Mouse (Mus musculus) thymus, postnatal 10 days (tissue): ENCODE data around the gene Plekhf1.
A peak's percentile ranks its signal among the peaks of the same experiment; 100 is the strongest.

Experiments used
- DNase-seq, 2 experiments: peaks; one replicate each; pipeline ENCODE4 v3.0.0; 2021; ENCODE audit warnings: low spot score in 2 of 2

Plekhf1 gene

DNA sequence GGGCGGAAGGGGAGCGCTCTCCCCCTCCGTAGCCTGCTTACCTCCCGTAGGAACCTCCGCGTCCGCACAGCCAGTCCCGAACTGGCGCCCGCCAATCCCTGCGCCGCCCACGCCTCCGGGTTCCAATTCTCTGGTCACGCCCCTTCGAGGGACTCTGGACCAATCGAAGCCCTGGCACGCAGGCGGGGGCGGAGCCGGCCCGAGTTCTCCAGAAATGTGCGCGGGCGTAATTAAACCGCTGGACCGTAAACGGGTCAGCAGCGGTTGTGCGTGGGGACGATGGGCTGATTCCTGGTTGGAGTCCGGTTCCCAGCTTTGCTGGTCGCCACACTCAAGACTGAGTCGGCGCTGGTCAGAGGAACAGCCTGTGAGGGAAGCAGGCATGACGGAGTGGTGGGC, at the start of gene Plekhf1:
Plekhf1 (minus strand) TSS at position 117 of the 399 bp plus-strand sequence.
- DNase-seq = peak; percentile 88

DNA sequence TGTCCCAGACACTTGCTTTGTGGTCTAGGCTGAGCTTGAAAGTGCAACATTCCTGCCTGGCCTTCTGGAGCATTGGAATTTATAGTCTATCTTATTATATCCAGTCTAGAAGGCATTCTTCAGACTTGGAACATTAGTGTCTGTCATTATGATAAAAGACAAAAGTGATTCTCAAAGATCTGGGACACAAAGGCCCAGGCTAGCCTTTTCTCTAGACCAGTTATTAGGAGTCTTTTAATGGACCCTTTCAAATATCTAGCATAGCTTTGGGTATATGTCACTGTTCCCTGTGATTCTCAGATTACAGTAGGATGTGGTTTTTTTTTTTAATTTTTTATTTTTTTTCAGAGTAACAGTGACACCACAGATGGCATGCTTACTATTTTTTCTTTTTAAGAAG, 44.7 kb upstream of the Plekhf1 start:
- no peak for DNase-seq

DNA sequence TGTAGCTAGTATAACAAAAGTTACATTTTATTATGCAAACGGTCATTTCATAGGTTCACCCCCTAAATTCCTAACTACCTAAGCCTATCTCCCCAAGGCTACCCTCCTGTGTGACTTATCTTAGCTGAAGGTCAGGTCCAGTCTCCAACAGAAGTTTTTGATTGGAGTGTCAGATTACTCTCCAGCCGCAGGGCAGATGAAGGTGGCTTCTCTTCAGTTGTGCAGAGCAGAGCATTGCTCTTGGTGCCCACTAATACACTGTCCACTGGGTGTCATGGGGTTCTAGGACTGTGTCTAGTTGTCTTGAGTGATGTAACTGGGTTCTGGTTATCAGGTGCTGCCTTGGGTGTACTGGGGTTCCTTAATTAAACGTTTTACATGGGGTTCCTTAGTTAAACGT, 44.0 kb upstream of the Plekhf1 start:
- DNase-seq = no peak

DNA sequence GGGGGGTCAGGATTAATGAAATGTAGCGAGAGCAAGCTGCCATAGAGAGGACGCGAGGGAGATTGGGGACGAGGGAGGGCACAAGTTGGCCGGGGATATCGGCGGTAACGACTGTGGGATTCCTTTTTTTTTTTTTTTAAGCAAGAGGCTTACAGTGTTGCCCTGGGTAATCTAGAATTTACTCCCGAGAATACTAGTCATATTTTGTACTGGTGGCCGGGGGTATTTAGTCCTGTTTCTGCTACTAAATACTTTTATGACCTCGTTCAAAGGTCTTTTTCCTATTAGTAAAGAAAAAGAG, 43.6 kb upstream of the Plekhf1 start:
- no peak for DNase-seq

DNA sequence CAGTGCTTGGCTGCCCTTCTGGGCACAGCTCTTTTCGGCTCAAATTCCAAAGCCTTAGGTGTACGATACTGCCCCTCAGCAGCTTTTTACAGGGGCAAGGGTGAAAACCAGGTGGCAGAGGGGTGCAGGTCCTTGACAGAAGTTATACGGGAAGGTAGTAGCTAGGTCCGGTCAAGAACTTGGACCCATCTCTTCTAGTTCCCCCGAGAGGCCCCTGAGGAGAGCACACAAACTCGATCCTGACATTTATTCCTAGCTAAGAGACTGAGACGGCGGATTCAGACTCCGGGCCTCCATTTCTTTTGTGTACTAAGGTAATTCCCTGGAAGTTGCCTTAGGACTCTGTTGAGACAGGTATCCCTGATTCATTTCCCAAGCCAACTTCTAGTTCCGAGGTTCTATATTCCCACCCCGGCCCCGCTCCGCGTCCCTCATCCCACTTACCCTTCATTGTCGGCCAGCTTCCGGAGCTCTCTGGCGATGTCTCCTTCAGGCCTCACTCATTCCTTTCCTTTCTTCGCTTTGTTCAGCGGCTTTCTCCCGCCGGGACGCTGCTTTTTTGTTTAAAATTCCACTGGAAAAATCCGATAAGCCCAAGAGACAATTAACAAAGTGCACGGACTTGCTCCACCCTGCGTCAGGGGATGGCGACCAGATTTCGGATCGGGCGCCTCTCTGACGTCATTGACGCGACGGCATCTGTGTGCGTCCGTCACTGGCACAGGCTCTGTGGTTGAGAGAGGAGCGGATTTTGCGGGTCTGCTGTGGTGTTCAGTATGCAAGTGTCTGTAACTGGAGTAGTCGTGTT, 43.1 kb upstream of the Plekhf1 start, which contains the start of gene Pop4:
Pop4 (minus strand) TSS at position 721 of the 808 bp plus-strand sequence.
- peak; percentile 78 to 87 for DNase-seq

DNA sequence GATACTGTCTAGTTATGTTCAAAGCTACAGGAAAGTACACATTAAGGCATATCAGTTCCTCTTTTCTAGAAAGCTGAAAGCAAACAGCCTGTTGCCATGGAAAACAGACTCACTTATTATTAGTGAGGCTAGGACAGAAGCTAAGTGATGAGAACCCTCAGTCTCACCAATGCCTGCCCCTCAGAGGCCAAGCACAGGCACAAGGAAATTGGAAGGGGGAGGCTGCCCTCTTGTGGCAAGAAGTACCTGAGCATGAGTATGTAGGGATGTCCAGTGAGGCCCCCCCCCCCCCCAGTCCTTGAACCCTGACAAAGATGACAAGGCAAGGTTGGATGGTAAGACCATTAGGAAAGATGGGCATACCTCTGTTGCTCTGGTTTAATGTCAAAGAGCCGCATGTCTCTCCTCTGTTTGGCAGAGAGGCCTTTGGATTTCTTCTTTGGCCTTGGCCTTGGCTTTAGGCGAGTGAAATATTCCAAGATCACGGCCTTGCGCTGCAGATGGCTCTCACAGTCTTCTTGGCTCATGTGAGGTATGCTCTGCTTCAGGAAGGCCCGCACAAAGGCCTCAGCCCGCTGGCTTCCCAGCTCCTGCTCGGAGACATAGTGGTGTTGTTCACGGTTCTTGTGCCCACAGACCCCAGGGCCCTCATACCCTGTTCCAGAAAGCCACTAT, 39.3 kb upstream of the Plekhf1 start:
- DNase-seq = peak in 1 of 2 experiments; percentile 42

DNA sequence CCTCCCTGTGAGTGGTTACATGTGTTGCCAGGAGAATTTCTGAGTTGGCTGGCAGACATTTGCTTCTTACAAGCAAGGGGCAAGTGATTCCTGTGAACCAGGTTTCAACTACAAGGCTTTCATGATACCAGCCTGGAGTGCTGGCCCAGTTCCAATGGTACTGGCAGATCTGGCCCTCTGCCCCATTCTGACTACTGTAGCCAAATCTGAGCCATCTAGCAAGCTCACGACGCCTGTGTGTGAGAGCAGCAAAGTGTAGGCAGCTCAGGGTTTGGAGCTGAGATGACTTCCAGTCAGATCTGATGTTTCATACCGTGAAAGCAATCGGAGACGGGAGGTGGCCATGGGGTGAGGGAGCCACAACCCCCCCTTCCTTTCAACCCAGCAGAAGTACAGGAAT, 34.6 kb upstream of the Plekhf1 start:
- DNase-seq = no peak

DNA sequence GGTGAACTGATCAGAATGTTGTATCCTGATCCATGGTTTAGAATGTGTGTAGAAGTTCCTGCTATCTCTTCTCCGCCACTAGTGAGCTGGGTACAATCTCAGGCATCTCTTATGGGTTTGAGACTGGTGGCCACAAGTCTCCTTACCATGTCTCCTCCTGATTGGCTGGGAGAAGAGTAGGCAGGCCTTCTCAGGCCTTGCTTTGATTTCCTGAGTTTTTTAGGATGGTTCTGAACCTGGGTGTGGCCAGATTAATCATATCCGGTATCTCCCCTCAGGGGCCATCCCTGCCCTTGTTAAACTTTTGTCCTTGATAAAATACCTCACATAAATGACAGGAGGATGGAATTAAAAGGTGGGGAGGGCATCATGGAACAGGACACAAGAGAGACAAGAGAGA, 31.8 kb upstream of the Plekhf1 start:
- DNase-seq = no peak

DNA sequence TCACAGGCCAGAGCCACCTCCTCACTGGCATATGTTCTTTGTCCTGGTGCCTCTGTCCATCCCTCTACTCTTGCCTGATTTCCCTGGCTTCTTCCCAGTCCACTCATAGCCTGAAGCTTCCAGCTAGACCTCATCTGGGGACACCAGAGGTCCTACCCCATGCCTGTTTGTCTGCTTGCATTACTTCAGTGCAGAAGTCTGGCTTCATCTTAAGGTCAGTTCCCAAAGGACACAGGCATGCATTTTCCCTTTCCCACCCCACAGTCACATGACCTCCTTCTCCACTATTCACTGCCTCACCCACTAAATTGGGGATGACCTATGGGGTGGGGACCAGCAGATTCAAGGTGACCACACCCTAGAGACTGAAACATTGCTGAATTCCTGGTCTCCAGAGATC, 25.6 kb upstream of the Plekhf1 start:
- no peak for DNase-seq

DNA sequence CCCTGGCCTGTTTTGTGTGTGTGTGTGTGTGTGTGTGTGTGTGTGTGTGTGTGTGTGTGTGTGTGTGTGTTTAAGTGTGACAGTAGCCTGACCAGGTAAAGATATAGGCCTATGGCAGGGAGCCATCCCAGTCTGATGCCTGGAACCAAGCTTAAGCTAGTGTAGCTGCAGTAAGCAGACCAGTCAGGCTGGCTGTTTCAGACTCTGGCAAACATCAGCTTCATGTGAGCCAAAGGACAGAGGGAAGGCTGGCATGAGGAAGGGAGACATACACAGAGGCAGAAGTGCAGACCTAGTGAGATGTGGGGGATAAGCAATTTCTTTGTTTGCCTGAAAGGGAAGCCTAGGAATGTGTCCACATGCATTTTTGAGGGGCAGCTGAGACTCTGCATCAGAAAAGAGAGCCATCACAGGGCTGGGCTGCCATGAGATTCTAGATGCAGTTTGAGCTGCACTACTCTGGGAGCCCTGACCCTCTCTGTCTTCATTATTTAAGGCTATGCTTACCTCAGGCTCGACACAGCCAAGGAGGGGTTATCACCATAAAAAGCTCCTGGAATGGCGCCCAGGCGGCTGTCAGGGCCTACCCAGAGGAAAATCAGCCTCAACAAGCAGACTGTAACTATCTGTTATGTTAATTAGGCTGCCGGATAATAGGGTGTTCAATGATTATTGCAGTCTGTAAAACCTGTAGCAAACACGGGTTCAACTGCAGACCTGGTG, 23.8 kb upstream of the Plekhf1 start:
- no peak for DNase-seq

DNA sequence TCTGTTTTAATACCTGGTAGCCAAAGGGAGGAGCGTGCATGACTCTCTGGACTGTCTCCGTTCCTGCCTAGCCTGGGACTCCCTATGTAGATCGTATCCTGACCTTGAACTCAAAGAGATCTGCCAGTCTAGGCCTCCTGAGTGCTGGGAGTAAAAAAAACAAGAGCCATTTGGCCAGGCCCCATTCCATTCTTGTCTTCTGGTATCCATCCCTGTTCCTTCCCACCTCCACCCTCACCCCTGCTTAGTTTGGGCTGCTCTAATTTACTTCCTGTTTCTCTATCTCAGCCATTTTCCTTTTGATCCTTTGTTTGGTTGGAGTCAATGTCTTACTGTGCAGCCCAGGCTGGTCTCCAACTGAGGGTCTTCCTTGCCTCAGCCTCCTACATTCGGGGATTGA, 14.6 kb upstream of the Plekhf1 start:
- DNase-seq = no peak

DNA sequence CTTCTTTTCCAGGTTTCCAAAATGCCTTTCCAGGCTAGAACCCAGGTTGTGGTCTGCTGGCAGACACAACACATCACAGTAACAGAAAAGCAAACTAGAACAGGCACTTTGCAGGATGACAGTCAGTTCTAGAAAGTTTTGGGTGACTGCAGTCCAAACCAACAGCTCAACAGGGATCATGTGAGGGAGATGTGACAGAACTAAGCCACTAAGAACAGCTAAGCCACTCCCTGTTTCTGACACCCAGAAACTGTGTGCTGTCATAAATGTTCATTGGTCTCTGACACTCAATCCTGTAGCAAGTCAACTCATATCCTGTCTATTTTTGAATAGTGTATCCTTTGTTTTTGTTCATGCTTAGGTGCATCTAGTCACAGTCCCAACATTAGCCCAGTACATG, 9.3 kb upstream of the Plekhf1 start:
- DNase-seq = no peak

DNA sequence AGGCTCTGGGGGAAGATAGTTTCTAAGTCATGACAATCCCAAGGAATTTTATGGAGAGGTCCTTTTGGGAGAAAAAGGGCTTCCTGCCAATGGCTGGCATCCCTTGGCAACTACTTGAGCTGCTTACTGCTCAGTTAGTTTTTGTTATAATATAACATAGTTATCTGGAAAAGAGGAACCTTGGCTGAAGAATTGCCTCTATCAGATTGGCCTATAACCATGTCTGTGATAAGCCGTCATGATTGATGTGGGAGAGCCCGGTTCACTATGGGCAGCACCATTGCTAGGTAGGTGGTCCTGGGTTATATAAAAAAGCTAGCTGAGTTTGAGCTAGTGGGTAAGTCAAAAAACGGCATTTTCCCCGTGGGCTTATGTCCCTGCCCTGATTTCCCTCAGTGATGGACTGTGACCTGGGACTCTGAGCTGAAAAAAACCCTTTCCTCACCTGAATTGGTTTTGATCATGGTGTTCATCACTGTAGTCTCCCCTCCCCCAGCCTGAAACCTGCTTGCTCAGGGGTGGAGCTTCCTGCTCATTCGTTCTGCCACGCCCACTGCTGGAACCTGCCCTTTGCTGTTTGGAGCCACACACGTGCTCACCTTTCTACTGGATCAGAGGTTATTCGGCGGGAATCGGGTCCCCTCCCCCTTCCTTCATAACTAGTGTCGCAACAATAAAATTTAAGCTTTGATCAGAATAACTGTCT, 8.7 kb upstream of the Plekhf1 start:
- DNase-seq = no peak

DNA sequence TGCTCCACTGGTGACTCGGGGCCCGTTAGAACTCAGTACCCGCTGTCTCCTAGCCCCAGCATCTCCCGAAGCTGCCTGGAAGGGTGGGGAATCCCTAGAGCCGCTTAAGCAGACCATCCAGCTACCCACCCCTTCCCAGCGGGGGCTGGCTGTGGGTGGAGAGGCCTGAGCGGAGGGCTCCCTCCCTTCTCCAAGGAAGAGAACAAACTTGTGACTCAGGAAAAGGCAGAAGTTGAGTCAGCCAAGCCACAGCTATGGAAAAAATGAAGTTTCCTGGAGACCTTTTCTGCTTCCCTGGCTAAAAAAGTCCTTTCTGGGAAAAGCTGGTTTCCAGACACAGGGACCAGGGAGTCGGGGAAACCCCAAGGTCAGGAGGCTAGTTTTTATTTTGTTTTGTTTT, 2.5 kb upstream of the Plekhf1 start:
- no peak for DNase-seq

DNA sequence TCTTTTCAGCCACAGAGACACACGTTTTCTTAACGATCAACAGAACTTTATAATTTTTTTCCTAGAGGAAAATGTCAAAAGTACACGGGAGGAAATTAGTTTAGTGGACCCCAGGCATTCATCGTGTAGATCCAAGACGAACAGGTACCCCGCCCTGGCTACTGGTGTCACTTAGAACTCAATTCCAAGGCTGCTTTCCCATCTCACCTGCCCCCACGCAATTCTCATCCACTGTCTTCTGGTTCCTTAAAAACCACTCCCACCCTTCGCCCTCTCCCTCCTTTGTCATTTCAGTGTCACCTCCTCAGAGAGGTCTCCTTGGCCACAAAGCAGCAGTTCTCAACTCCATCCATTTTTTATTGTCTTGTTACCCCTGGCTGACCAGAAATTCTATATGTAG, 513 bp upstream of the Plekhf1 start:
- DNase-seq = no peak

DNA sequence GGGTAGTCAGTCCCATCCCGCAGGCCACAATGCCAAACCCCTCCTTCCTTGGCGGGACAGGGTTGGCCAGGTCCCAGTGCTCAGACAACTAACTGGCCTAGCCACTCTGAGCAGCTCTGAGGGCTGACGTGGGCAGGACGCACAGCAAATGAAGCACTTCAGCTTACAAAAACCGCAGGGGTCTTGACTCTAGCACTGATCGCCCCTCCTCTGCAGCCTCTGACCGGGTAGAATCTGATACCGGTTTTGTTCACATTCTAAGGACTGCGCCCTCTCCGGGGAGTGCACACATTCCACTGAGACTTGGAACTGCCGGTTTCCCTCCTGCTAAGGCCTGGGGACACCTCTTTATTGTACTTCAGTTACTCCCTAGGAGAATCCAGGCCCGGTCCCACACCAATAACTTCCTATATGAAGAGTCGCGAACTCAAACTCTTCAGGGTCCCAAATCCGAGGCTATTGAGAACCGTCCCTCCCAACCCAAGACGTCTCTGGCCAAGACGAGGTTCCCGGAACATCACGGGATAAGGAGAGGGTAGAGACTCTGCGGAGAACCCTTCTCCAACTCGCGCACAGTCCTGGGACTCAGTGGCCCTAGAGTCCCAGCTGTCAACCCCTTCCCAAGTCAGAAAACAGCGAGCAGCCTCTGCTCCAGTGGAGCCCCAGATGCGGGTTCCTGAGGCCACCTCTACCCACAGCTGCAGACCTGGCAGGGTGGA, 476 bp downstream of the Plekhf1 start:
- peak; percentile 26 to 40 for DNase-seq

DNA sequence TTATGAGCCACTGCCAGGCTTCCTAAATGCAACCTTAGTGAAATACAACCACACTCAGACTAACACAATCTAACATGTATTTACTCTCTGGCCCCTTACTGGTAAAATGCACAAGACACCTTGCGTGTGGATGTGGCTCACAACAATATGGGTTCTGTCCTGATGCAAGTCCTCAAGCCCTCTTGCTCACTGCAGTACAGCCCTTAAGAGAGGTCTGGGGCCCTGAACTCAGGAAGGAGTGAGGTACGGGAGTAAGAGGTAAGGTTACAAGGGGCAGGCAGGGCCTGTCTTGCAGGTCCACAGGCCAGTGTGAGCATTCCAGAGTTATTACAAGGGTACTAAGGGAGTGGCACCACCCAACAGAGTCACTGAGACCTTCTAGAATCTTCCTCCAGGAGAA, 1.6 kb downstream of the Plekhf1 start:
- no peak for DNase-seq

DNA sequence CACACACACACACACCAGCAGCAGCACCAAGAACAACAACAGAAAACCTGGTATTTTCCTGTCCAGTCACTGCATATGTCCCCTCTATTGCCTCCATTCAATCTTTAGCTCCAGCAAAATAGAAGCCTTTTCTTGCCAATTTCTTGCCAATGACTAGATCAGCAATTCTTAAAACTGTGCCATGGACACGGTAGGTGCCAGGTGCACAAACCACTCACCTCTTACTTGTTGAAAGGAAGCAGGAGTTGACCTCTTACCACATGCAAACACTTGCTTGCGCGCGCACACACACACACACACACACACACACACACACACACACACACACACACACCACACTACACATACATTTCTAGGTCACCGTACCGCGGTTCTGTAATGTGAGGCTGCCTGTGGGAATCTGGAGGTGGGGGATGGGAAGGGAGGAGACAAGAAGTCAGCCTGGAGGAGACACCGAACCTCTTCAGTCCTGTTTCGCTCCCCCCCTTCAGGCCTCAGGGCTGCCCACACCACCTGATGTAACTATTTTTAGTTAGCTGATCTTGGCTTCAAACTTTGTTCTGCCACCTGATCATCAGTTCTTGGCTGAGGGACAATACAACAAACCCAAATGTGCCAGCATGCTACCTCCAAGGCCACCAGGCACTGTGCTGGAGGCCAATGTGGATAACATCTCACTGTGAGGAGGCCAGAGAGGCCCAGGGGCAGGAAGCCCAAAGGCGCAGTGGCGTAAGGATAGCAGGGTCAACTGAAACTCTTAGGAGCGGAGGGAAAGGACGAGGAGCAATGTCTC, 3.0 kb downstream of the Plekhf1 start:
- DNase-seq = peak; percentile 64 to 68

DNA sequence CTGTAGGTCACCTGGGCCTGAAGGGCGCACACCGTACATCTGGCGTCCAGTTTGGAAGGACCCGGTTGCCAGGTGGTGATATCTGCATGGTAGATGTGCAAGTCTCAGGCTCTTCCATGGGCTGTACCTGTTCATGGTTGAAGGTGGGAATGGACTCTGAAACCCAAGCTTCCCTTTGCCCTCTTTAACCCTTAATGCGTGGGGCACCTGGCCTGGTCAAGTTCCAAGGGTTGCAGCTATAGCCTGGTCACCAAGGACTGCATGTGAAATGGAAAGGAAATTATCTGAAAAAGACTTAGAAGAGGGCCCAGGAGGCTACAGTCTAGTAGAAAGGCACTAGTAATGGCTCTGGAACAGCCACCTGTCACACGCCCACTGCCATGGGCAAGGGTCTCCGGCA, 7.0 kb downstream of the Plekhf1 start:
- DNase-seq = no peak

DNA sequence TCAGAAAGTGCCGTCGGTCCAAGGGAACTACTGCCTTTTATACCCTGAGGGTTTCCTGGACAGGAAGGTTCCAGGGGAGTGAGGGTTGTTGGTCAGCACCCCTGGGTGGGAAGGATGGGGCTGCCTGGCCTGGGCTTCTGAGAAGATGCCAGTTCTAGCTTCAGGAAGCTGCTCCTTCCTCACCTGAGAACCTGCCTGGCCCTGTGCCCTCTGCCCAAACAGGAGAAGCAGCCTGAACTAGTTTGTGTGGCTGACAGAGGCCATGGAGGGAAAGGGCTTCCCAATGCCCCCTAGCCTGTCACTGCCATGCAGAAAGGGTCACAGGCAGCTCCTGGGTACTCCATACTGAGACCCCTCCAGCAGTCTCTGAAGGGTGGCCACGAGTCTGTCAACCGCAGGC, 8.3 kb downstream of the Plekhf1 start:
- DNase-seq = no peak
